Mouse (Mus musculus): ENCODE results near the gene Eif4enif1. TPM values are rescaled to one million over a fixed set of nuclear protein-coding genes. Genes with fewer than 3 reads are reported as not detected.
"Not testable (repeated sequence)": the region's sequence is repeated elsewhere in the genome, so short reads cannot be mapped to it uniquely, and the experiment has no call there.

Eif4enif1 gene
- total RNA-seq, 2 experiments from 2014 or later: 42.1 to 45.1 TPM

GRCm38 (mm10) chr11:3180510-3181160, 21.6 kb upstream of the Eif4enif1 start:
- intact Hi-C loops (cut with DNase I); DNase-seq (ENCODE audit: low spot score): not testable (repeated sequence)

GRCm38 (mm10) chr11:3181250-3181649, 20.9 kb upstream of the Eif4enif1 start:
- DNase-seq (ENCODE audit: low spot score): peak; percentile 77
- intact Hi-C loops (cut with DNase I): not testable (repeated sequence)

GRCm38 (mm10) chr11:3181971-3182370, 20.2 kb upstream of the Eif4enif1 start:
- intact Hi-C loops (cut with DNase I); DNase-seq (ENCODE audit: low spot score): not testable (repeated sequence)

DNA sequence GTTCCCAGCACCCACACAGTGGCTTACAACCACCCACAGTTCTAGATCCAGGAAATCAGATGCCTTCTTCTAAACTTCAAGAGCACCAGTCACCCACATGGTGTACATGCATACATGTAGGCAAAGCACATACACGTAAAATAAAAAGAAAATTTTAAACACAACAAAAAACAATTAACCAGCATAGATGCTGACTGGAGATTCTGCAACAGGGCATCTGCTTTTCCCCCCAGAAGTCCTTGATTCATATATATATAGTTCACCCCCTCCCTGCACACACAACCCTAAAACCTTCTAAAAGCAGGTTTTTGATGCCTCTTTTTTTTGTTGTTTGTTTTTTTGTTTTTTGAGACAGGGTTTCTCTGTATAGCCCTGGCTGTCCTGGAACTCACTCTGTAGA, 19.5 kb upstream of the Eif4enif1 start:
- DNase-seq (ENCODE audit: low spot score); intact Hi-C loops (cut with DNase I): not testable (repeated sequence)

DNA sequence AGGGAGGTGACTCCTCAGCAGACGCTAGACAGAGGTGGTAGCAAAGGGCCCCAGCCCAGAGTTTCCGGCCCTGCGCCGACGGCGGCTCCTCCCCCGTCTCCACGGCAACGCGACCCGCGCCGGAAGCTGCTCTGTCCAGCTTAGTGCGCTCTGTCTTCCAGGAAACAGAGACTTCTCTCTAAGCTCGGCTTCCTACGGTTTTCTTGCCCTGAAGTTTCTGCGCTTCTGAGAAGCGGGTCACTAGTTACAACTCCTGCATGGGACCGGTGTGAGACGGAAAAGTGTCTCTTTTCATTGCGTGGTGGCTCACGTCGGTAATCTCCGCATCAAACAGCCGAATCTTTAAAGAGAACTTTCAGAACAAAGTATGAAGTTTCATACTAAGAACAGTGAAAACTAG, 8.8 kb upstream of the Eif4enif1 start, which contains the start of gene Sfi1:
Gene Sfi1, minus strand, starts transcription at position 101 of the 400 bp plus-strand sequence.
- intact Hi-C loops (cut with DNase I): no loop called here
- DNase-seq (ENCODE audit: low spot score): no peak

- intact Hi-C loops (cut with DNase I); DNase-seq (ENCODE audit: low spot score): not testable (repeated sequence)
Observed at GRCm38 (mm10) chr11:3200636-3201035, 1.6 kb upstream of the Eif4enif1 start.

DNA sequence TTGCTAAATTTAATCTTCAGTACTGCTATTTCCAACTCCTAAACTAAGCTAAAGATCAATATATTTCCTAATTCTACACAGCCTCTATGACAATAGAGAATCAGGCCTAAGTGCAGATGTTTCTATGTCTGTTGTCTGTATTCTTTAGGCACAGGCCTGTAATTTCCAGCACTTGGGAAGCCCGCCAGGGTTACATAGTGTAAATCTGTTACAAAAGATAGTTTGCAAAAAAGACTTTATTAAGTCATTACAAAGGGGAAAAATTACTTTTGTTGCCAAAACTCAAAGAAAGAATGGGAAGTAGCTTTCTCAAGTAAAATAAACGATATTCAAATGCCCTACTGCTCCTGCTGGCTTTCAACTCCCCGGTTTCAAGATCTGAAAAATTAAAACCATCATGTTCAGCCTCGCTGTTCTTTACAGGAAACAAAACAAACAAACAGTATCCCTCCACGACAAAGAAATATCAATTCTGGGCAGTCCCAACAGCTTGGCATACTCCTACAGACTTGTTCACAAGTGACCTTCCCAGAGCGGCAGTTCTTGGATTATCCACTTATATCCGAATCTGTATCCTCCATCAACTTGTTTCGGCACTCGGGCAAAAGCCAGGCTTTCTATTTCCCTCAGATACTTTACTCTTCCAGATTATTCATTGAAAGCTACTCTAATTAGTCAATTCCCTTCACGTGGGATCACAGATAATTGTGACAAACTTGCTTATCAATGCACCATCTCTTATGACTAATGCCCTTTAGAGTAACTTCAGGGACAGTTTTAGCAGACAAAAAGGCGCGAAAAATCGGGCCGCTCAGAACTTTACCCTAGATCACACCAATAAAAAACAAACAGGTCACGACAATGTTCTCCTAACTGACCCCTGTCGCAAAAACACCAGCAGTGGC, 614 bp upstream of the Eif4enif1 start:
- intact Hi-C loops (cut with DNase I): no loop called here
- DNase-seq (ENCODE audit: low spot score): no peak

GRCm38 (mm10) chr11:3202781-3203441, 719 bp downstream of the Eif4enif1 start:
- DNase-seq (ENCODE audit: low spot score): peak; percentile 21
- intact Hi-C loops (cut with DNase I): no loop called here

DNA sequence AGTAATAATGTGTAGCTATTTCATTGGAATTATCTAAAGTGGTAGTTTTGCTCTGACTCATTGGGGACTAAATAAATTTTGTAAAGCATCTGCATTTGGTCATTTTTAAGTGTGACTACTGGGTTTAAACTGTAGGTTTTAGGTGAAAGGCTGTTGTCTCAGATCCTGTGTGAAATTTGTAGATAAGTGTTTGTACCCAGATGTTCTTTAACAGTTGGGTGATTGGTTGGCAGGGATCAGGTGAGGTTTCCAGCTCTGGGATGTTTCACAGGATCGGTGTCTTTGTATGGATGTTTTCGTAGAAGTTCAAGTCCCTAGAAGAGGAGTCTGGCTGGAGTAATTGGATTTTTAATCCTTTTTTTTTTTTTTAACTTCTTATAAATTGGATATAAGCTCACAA, 1.6 kb downstream of the Eif4enif1 start:
- intact Hi-C loops (cut with DNase I): no loop called here

GRCm38 (mm10) chr11:3205207-3205606, 3.0 kb downstream of the Eif4enif1 start:
- no peak for DNase-seq (ENCODE audit: low spot score)
- intact Hi-C loops (cut with DNase I): no loop called here

More for the DNA sequence above, 1.6 kb downstream of the Eif4enif1 start:
- DNase-seq (ENCODE audit: low spot score): no peak

- no peak for DNase-seq (ENCODE audit: low spot score)
- intact Hi-C loops (cut with DNase I): no loop called here
Observed at GRCm38 (mm10) chr11:3206783-3207182, 4.6 kb downstream of the Eif4enif1 start.

GRCm38 (mm10) chr11:3212526-3212925, 10.3 kb downstream of the Eif4enif1 start:
- intact Hi-C loops (cut with DNase I): no loop called here
- DNase-seq (ENCODE audit: low spot score): no peak

- DNase-seq (ENCODE audit: low spot score): no peak
- intact Hi-C loops (cut with DNase I): no loop called here
Observed at GRCm38 (mm10) chr11:3223105-3223504, 20.9 kb downstream of the Eif4enif1 start.

- no peak for DNase-seq (ENCODE audit: low spot score)
- intact Hi-C loops (cut with DNase I): no loop called here
Observed at GRCm38 (mm10) chr11:3227113-3227512, 24.9 kb downstream of the Eif4enif1 start.

- intact Hi-C loops (cut with DNase I): no loop called here
- no peak for DNase-seq (ENCODE audit: low spot score)
Observed at GRCm38 (mm10) chr11:3232248-3232647, 30.1 kb downstream of the Eif4enif1 start.

GRCm38 (mm10) chr11:3233704-3234103, 31.5 kb downstream of the Eif4enif1 start:
- intact Hi-C loops (cut with DNase I): no loop called here
- no peak for DNase-seq (ENCODE audit: low spot score)

DNA sequence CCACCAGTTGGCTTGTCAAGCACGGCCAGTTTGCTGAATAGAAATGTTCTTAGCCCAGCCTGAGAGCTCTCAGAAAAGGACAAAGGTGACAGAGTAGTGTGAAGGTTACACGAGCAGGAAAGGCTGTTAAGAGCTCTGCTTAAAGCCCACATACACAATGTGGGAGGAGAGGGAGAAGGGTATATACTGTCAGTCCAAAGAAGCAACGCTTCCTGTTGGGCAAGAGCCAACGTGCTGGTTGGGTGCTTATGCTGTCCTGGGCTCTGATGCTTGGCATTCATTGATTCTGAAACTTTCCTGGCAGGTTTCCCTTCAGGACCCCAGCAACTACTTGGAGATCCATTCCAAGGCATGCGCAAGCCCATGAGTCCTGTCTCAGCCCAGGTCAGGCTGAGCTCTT, 33.1 kb downstream of the Eif4enif1 start:
- DNase-seq (ENCODE audit: low spot score): no peak
- intact Hi-C loops (cut with DNase I): loop anchor here (1.0 kb wide), 1 partner anchor 31 kb away; the partner anchor contains the start of gene Drg1

GRCm38 (mm10) chr11:3242395-3242794, 40.2 kb downstream of the Eif4enif1 start:
- DNase-seq (ENCODE audit: low spot score): no peak
- intact Hi-C loops (cut with DNase I): no loop called here

DNA sequence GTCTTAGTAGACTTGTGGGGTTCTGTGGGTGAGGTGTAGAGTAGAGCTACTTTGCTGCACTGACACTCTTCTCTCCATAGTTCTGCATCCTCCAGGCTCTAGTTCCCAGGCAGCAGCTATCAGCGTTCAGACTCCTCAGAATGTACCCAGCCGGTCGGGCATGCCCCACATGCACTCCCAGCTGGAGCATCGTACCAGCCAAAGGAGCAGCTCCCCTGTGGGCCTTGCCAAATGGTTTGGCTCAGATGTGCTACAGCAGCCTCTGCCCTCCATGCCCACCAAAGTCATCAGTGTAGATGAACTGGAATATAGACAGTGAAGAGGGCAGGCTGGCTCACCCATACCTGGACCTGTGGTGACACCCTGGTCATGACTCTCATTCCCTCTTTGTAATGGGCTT, 41.6 kb downstream of the Eif4enif1 start:
- DNase-seq (ENCODE audit: low spot score): no peak
- intact Hi-C loops (cut with DNase I): no loop called here

DNA sequence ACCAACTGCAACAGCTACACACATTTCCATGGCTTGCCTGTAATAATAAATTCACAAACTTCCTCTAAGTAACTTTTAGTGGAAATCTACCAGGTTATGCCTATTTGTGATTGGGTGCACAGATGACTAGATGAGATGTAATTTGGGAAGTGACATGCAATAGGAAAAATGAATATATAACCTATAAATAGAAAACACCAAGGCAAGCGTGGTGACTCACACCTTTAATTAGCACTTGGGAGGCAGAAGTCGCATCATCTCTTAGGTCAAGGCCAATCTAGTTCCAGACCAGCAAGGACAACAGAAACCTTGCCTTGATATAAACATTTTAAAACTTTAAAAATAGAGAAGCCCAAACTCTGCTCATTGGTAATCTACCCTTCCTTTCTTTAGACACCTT, 45.2 kb downstream of the Eif4enif1 start:
- intact Hi-C loops (cut with DNase I): no loop called here
- DNase-seq (ENCODE audit: low spot score): no peak

Measured in heart, postnatal 25 days (tissue).